Mouse (Mus musculus): ENCODE data around the gene Cops6. TPM values are rescaled to one million over a fixed set of nuclear protein-coding genes. Genes with fewer than 3 reads are reported as not detected.
A peak's percentile ranks its signal among the peaks of the same experiment; 100 is the strongest.

The Cops6 gene
- polyA plus RNA-seq (2012; rRNA removed), result 78.7 and 92.0 TPM in 2 replicates

DNA sequence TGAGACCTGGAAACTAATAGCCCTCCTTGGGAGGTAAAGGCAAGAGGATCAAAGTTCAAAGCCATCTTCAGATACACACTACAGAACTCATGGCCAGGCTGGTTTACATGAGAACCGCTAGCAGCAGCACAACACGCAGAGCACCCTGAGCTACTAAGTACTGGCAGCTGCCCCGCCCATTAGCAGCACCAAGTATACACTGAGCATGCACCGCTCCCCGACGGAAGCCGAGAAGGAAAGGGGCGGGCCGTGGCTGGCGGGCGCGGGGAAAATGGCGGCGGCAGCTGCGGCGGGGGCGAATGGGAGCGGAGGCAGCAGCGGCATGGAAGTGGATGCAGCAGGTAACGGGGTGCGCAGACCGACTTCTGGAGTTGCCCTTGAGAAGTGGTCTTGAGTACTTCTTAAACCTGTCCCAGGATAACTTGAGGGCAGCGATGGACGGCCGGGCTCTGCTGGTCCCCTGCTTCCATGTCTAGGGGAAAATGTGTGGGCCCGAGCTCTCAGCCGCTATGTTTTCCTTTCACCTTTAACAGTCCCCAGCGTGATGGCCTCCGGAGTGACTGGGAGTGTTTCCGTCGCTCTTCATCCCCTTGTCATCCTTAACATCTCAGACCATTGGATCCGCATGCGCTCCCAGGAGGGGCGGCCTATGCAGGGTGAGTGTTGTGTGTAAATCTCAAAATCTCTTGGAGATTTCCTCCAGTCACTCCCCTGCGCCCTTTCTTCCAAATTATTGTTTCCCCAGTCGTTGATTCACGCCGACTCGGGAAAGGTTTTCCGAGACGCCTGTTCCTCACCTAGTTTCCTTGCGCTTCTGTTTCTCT is at the start of gene Cops6:
Gene Cops6 (plus strand): TSS at position 230 of the 824 bp plus-strand sequence.
- peak; percentile 97 for DNase-seq
- peak; percentile 79 for TF ChIP-seq POLR2A (IDR thresholded peaks at IDR 0.05; ENCODE audit: control insufficient read depth, extremely low read depth, insufficient read depth, low read length, poor library complexity)
- 0 out of 2 replicates have a peak, but pooled peaks have one; percentile 33 for TF ChIP-seq CTCF (IDR thresholded peaks at IDR 0.05; ENCODE audit: borderline replicate concordance, control insufficient read depth, extremely low read depth, insufficient read depth, low read length, poor library complexity)
- Histone ChIP-seq H3K27me3 (ENCODE audit: control insufficient read depth, insufficient read depth, low read length) (no peaks in the 10 kb centered on the region), H3K27ac (ENCODE audit: control insufficient read depth, insufficient read depth, low read length) (peak within 1 kb of the TSS; percentile 1; the same call in 1 of the 2 replicates), H3K36me3 (ENCODE audit: control insufficient read depth, insufficient read depth, low read length) (peaks cover 32% of the 10 kb centered on the region), H3K4me1 (replicated peaks; ENCODE audit: control insufficient read depth, insufficient read depth, low read length) (peaks cover 4% of the 10 kb centered on the region), H3K4me3 (ENCODE audit: control insufficient read depth, insufficient read depth, low read length) (peak within 1 kb of the TSS; percentile 88)
- WGBS, result 1% methylated on average over 42 of the region's 42 CpGs

GRCm38 (mm10) chr5:138116255-138117198 is 44.3 kb upstream of the Cops6 start, which contains the start of gene Zscan21:
TSS of gene Zscan21 (plus strand) at chr5:138116903.
- Histone ChIP-seq H3K4me1 (replicated peaks; ENCODE audit: control insufficient read depth, insufficient read depth, low read length) (peaks cover 4% of the 10 kb centered on the region), H3K4me3 (ENCODE audit: control insufficient read depth, insufficient read depth, low read length) (peak within 1 kb of the TSS; percentile 94), H3K36me3 (ENCODE audit: control insufficient read depth, insufficient read depth, low read length) (no peaks in the 10 kb centered on the region), H3K27me3 (ENCODE audit: control insufficient read depth, insufficient read depth, low read length) (no peaks in the 10 kb centered on the region), H3K27ac (ENCODE audit: control insufficient read depth, insufficient read depth, low read length) (peak within 1 kb of the TSS; percentile 78)
- TF ChIP-seq CTCF (IDR thresholded peaks at IDR 0.05; ENCODE audit: borderline replicate concordance, control insufficient read depth, extremely low read depth, insufficient read depth, low read length, poor library complexity), result peak; percentile 19; the same call in 1 of the 2 replicates
- TF ChIP-seq POLR2A (IDR thresholded peaks at IDR 0.05; ENCODE audit: control insufficient read depth, extremely low read depth, insufficient read depth, low read length, poor library complexity), result peak; percentile 78
- WGBS, result 8% methylated on average over 38 of the region's 38 CpGs
- DNase-seq, result peak; percentile 89

- H3K27ac ChIP-seq (ENCODE audit: control insufficient read depth, insufficient read depth, low read length), result peak overlapping the region; percentile 78
These were observed 43.5 kb upstream of the Cops6 start for GRCm38 (mm10) chr5:138117199-138118015.

DNA sequence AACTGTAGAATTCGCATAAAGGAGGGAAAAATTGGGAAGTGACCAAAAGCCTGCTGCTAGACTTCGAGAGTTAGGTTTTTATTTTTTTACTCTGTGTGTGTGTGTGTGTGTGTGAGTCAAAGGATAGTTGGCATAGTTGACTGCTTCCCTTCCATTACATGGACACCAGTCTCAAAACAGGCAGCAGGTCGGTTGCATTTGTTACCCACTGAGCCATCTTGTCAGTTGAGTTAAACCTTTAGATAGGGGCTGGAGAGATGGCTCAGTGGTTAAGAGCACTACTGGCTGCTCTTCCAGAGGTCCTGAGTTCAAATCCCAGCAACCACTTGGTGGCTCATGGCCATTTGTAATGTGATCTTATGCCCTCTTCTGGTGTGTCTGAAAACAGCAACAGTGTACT is 42.8 kb upstream of the Cops6 start:
- 75% methylated on average over 3 of the region's 3 CpGs for WGBS
- Histone ChIP-seq H3K4me1 (replicated peaks; ENCODE audit: control insufficient read depth, insufficient read depth, low read length) (peaks cover 4% of the 10 kb centered on the region), H3K27ac (ENCODE audit: control insufficient read depth, insufficient read depth, low read length) (no peak overlapping the region), H3K4me3 (ENCODE audit: control insufficient read depth, insufficient read depth, low read length) (no peak overlapping the region), H3K27me3 (ENCODE audit: control insufficient read depth, insufficient read depth, low read length) (no peaks in the 10 kb centered on the region), H3K36me3 (ENCODE audit: control insufficient read depth, insufficient read depth, low read length) (no peaks in the 10 kb centered on the region)
- no peak for DNase-seq
- TF ChIP-seq CTCF (IDR thresholded peaks at IDR 0.05; ENCODE audit: borderline replicate concordance, control insufficient read depth, extremely low read depth, insufficient read depth, low read length, poor library complexity) (no peak), POLR2A (IDR thresholded peaks at IDR 0.05; ENCODE audit: control insufficient read depth, extremely low read depth, insufficient read depth, low read length, poor library complexity) (no peak)

More at GRCm38 (mm10) chr5:138117199-138118015, 43.5 kb upstream of the Cops6 start:
- DNase-seq, result no peak
- 6% methylated on average over 16 of the region's 16 CpGs for WGBS
- Histone ChIP-seq H3K36me3 (ENCODE audit: control insufficient read depth, insufficient read depth, low read length) (no peaks in the 10 kb centered on the region), H3K27me3 (ENCODE audit: control insufficient read depth, insufficient read depth, low read length) (no peaks in the 10 kb centered on the region), H3K4me1 (replicated peaks; ENCODE audit: control insufficient read depth, insufficient read depth, low read length) (peaks cover 4% of the 10 kb centered on the region), H3K4me3 (ENCODE audit: control insufficient read depth, insufficient read depth, low read length) (peak overlapping the region; percentile 94)
- no peak for TF ChIP-seq POLR2A (IDR thresholded peaks at IDR 0.05; ENCODE audit: control insufficient read depth, extremely low read depth, insufficient read depth, low read length, poor library complexity)
- no peak for TF ChIP-seq CTCF (IDR thresholded peaks at IDR 0.05; ENCODE audit: borderline replicate concordance, control insufficient read depth, extremely low read depth, insufficient read depth, low read length, poor library complexity)

- WGBS, result 95% methylated on average over 5 of the region's 5 CpGs
- Histone ChIP-seq H3K4me1 (replicated peaks; ENCODE audit: control insufficient read depth, insufficient read depth, low read length) (no peaks in the 10 kb centered on the region), H3K36me3 (ENCODE audit: control insufficient read depth, insufficient read depth, low read length) (peaks cover 57% of the 10 kb centered on the region), H3K4me3 (ENCODE audit: control insufficient read depth, insufficient read depth, low read length) (no peak overlapping the region), H3K27ac (ENCODE audit: control insufficient read depth, insufficient read depth, low read length) (no peak overlapping the region), H3K27me3 (ENCODE audit: control insufficient read depth, insufficient read depth, low read length) (no peaks in the 10 kb centered on the region)
- TF ChIP-seq CTCF (IDR thresholded peaks at IDR 0.05; ENCODE audit: borderline replicate concordance, control insufficient read depth, extremely low read depth, insufficient read depth, low read length, poor library complexity), result no peak
- no peak for DNase-seq
These were observed 28.3 kb upstream of the Cops6 start for GRCm38 (mm10) chr5:138132425-138133064.
